Mouse (Mus musculus) stomach, embryonic 14.5 days (tissue): Measurements from ENCODE around the gene Gm45711. TPM values are rescaled to one million over a fixed set of nuclear protein-coding genes. Genes with fewer than 3 reads are reported as not detected.
"Not testable (repeated sequence)": the region's sequence is repeated elsewhere in the genome, so short reads cannot be mapped to it uniquely, and the experiment has no call there.

ENCODE experiments used
- ATAC-seq: fragments of 200-750 bp; cut with Nextera tagmentation; 2 replicates; pipeline ENCODE4 v1.8.0; 2017; ENCODE audit warnings: low read depth, moderate TSS enrichment; ENCODE audit not compliant: insufficient number of reproducible peaks, insufficient read depth, low FRiP score
- H3K27ac ChIP-seq: fragments of 300-500 bp; sonication (generic); 2 replicates; pipeline ENCODE4 v1.5.1; 2014; ENCODE audit warnings: mild to moderate bottlenecking, low read length, moderate library complexity, mixed read lengths
- H3K27me3 ChIP-seq: fragments of 300-500 bp; sonication (generic); 2 replicates; pipeline ENCODE4 v1.6.1; 2014; ENCODE audit warnings: low read length, control low read depth, mixed read lengths; ENCODE audit not compliant: control insufficient read depth, insufficient read depth
- H3K36me3 ChIP-seq: fragments of 300-500 bp; sonication (generic); 2 replicates; pipeline ENCODE4 v1.6.1; 2014; ENCODE audit warnings: mild to moderate bottlenecking, control low read depth, low read length, moderate library complexity, mixed read lengths; ENCODE audit not compliant: control insufficient read depth, insufficient read depth
- H3K4me1 ChIP-seq: fragments of 300-500 bp; sonication (generic); 2 replicates; pipeline ENCODE4 v1.6.1; 2014; ENCODE audit warnings: low read length, control low read depth, mixed read lengths; ENCODE audit not compliant: control insufficient read depth, insufficient read depth
- H3K4me2 ChIP-seq: fragments of 300-500 bp; sonication (generic); replicated peaks from 2 replicates; pipeline ENCODE4 v1.6.1; 2014; ENCODE audit warnings: low read depth, low read length, control low read depth
- H3K4me3 ChIP-seq: fragments of 300-500 bp; sonication (generic); 2 replicates; pipeline ENCODE4 v1.5.1; 2014; ENCODE audit warnings: low read depth, low read length, control low read depth
- H3K9ac ChIP-seq: fragments of 300-500 bp; sonication (generic); replicated peaks from 2 replicates; pipeline ENCODE4 v1.6.1; 2014; ENCODE audit warnings: low read depth, mild to moderate bottlenecking, control low read depth, low read length, moderate library complexity, mixed read lengths
- H3K9me3 ChIP-seq: fragments of 300-500 bp; sonication (generic); 2 replicates; pipeline ENCODE4 v1.6.1; 2016; ENCODE audit warnings: low read depth, low read length, control low read depth; ENCODE audit not compliant: control insufficient read depth
- WGBS: fragments of 180-500 bp; shearing (Covaris S2); extraction: QIAGEN DNeasy Blood & Tissue Kit; methylation state at CpG from one replicate; pipeline ENCODE4 v1.1.7; 2014; 5-methylcytosine and 5-hydroxymethylcytosine counted together
- polyA plus RNA-seq: library from polyadenylated mRNA; unstranded; fragments of >200 nt; fragmentation: Nextera tagmentation; extraction: Ambion mirVana; gene quantifications from 2 replicates; pipeline ENCODE4 v1.2.1, GENCODE M21; 2014

Gene Gm45711
- polyA plus RNA-seq, 1 experiment from 2014 or later = not detected

GRCm38 (mm10) chr8:104336806-104337205 is 26.9 kb upstream of the Gm45711 start:
- no peaks in the 10 kb centered on the region for H3K9me3 ChIP-seq
- H3K9ac ChIP-seq = no peak overlapping the region
- 89% methylated on average over 1 of the region's 1 CpGs for WGBS
- no peak overlapping the region for H3K4me3 ChIP-seq
- no peak overlapping the region for H3K4me2 ChIP-seq
- H3K4me1 ChIP-seq = 0 out of 2 replicates have a peak, but pooled peaks cover 5% of the 10 kb centered on the region
- no peak for ATAC-seq
- H3K36me3 ChIP-seq = no peaks in the 10 kb centered on the region
- H3K27me3 ChIP-seq = no peaks in the 10 kb centered on the region
- H3K27ac ChIP-seq = no peak overlapping the region

- Histone ChIP-seq H3K9ac (no peak overlapping the region), H3K27ac (no peak overlapping the region), H3K4me3 (no peak overlapping the region), H3K27me3 (no peaks in the 10 kb centered on the region), H3K36me3 (no peaks in the 10 kb centered on the region), H3K4me1 (no peaks in the 10 kb centered on the region), H3K9me3 (no peaks in the 10 kb centered on the region), H3K4me2 (no peak overlapping the region)
- 82% methylated on average over 1 of the region's 1 CpGs for WGBS
- ATAC-seq = no peak
These were observed 24.3 kb upstream of the Gm45711 start for GRCm38 (mm10) chr8:104334196-104334595.

- no peaks in the 10 kb centered on the region for H3K27me3 ChIP-seq
- H3K9me3 ChIP-seq = no peaks in the 10 kb centered on the region
- WGBS = 60% methylated on average over 5 of the region's 5 CpGs
- H3K4me3 ChIP-seq = no peak overlapping the region
- no peaks in the 10 kb centered on the region for H3K4me1 ChIP-seq
- H3K9ac ChIP-seq = no peak overlapping the region
- H3K36me3 ChIP-seq = no peaks in the 10 kb centered on the region
- no peak for ATAC-seq
- no peak overlapping the region for H3K27ac ChIP-seq
- H3K4me2 ChIP-seq = no peak overlapping the region
These were observed 23.9 kb upstream of the Gm45711 start for GRCm38 (mm10) chr8:104333786-104334185.

- Histone ChIP-seq H3K4me3 (no peak overlapping the region), H3K4me2 (no peak overlapping the region), H3K27ac (no peak overlapping the region), H3K27me3 (no peaks in the 10 kb centered on the region), H3K4me1 (no peaks in the 10 kb centered on the region), H3K36me3 (no peaks in the 10 kb centered on the region), H3K9ac (no peak overlapping the region), H3K9me3 (no peaks in the 10 kb centered on the region)
- 72% methylated on average over 5 of the region's 5 CpGs for WGBS
- no peak for ATAC-seq
These were observed 23.1 kb upstream of the Gm45711 start for GRCm38 (mm10) chr8:104332665-104333631.

GRCm38 (mm10) chr8:104321930-104322329 is 12.0 kb upstream of the Gm45711 start, which contains the start of gene Cmtm2b:
TSS of gene Cmtm2b (plus strand) at chr8:104322230.
- not testable (repeated sequence) for H3K36me3 ChIP-seq, H3K4me2 ChIP-seq, H3K9ac ChIP-seq, H3K4me1 ChIP-seq, H3K9me3 ChIP-seq, H3K4me3 ChIP-seq, H3K27me3 ChIP-seq, H3K27ac ChIP-seq, ATAC-seq
- WGBS = 88% methylated on average over 12 of the region's 12 CpGs

- 85% methylated on average over 9 of the region's 11 CpGs for WGBS
- H3K27me3 ChIP-seq, H3K9ac ChIP-seq, ATAC-seq, H3K27ac ChIP-seq, H3K4me2 ChIP-seq, H3K4me1 ChIP-seq, H3K9me3 ChIP-seq, H3K36me3 ChIP-seq, H3K4me3 ChIP-seq: not testable (repeated sequence)
These were observed 11.4 kb upstream of the Gm45711 start, which contains the start of gene Gm11020 for GRCm38 (mm10) chr8:104321267-104321666. TSS of gene Gm11020 (plus strand) at chr8:104321567.

- H3K4me2 ChIP-seq = no peak overlapping the region
- no peak overlapping the region for H3K4me3 ChIP-seq
- H3K9me3 ChIP-seq = no peaks in the 10 kb centered on the region
- no peaks in the 10 kb centered on the region for H3K36me3 ChIP-seq
- no peak for ATAC-seq
- H3K27ac ChIP-seq = no peak overlapping the region
- WGBS = 69% methylated on average over 4 of the region's 4 CpGs
- H3K9ac ChIP-seq = no peak overlapping the region
- H3K27me3 ChIP-seq = no peaks in the 10 kb centered on the region
- no peaks in the 10 kb centered on the region for H3K4me1 ChIP-seq
These were observed 3.4 kb upstream of the Gm45711 start for GRCm38 (mm10) chr8:104313311-104313710.

- not testable (repeated sequence) for H3K27ac ChIP-seq, H3K9me3 ChIP-seq, H3K36me3 ChIP-seq, H3K4me1 ChIP-seq, ATAC-seq, H3K9ac ChIP-seq, H3K4me3 ChIP-seq, H3K27me3 ChIP-seq, H3K4me2 ChIP-seq
- 73% methylated on average over 3 of the region's 3 CpGs for WGBS
These were observed 2.1 kb upstream of the Gm45711 start for GRCm38 (mm10) chr8:104312023-104312422.
